Mouse (Mus musculus): Measurements from ENCODE around the gene Sgk1. TPM values are rescaled to one million over a fixed set of nuclear protein-coding genes. Genes with fewer than 3 reads are reported as not detected.
A peak's percentile ranks its signal among the peaks of the same experiment; 100 is the strongest.
"Not testable (repeated sequence)": the region's sequence is repeated elsewhere in the genome, so short reads cannot be mapped to it uniquely, and the experiment has no call there.

Sgk1 gene
- polyA plus RNA-seq, 1 experiment from 2014 or later: 11.7 TPM

DNA sequence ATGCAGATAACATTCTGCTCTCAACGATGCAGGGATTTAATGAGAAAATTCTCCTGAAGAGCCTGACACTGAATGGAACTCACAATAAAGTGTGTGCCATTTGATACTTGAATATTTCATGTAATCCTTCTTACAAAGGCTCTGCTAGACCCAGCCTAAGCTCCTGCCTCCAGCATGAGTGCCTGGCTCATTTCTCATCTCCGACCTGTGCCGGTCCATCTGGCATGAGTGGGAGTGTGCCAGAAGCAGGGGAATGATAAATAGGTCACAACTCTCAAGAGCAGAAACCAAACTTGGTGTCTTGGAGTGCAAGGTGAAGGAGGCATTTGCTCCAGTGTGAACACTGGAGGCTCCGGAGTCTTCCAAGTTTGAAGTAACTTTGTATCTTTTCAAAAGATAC lies 13.4 kb upstream of the Sgk1 start:
- no peaks in the 10 kb centered on the region for H3K27me3 ChIP-seq
- H3K4me1 ChIP-seq (replicated peaks): no peaks in the 10 kb centered on the region
- no peak overlapping the region for H3K27ac ChIP-seq (replicated peaks)
- no peaks in the 10 kb centered on the region for H3K9me3 ChIP-seq (replicated peaks)
- no peak overlapping the region for H3K4me3 ChIP-seq (replicated peaks)
- WGBS (ENCODE audit: insufficient replicate concordance): 70% methylated on average over 4 of the region's 4 CpGs
- no peaks in the 10 kb centered on the region for H3K36me3 ChIP-seq (replicated peaks)
- no peak overlapping the region for H3K9ac ChIP-seq
- ATAC-seq (ENCODE audit: insufficient read depth): no peak
- no peak overlapping the region for H3K4me2 ChIP-seq

DNA sequence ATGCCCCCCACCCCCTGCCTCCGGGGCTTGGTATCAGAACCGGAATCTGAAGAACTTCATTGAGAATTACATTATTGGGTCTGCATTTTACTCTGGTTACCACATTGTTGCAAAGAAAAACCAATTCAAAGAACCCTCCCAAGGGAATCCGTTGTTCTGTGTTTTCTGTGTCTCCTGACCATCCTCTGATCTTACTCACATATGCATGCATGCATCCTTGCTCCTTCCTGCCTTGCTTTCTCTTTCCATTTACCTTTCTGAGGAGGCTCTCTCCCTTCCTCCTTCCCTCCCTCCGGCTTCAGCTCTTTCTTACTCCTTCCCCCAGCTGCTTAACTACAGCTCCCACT lies 174 bp upstream of the Sgk1 start:
- WGBS (ENCODE audit: insufficient replicate concordance): 22% methylated on average over 4 of the region's 4 CpGs
- no peaks in the 10 kb centered on the region for H3K9me3 ChIP-seq (replicated peaks)
- H3K9ac ChIP-seq: no peak overlapping the region
- H3K36me3 ChIP-seq (replicated peaks): no peaks in the 10 kb centered on the region
- ATAC-seq (ENCODE audit: insufficient read depth): no peak
- peak overlapping the region; percentile 27; the same call in 1 of the 2 replicates for H3K4me3 ChIP-seq (replicated peaks)
- no peak overlapping the region for H3K27ac ChIP-seq (replicated peaks)
- H3K4me1 ChIP-seq (replicated peaks): no peaks in the 10 kb centered on the region; the same call in 1 of the 2 replicates
- H3K27me3 ChIP-seq: peaks cover 37% of the 10 kb centered on the region
- H3K4me2 ChIP-seq: peak overlapping the region; percentile 50

DNA sequence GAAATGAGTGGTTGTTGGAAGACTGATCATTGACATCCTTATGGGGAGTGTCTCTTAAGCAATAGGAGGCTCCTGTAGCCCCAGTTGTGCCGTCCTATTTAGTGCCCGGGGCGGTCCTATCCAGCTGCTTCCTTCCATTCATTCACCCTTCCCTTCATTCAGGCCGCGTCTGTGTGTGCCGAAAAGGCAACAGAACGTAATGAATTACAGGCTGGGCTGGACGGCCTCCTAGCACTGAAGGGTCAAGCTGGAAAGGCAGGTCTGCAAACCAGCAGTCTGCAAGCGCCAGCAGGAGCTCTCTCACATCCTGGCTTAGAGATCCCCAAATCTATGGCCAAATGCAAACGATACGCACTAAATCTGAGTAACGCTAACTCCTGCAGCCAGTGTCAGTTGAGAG lies 1.6 kb downstream of the Sgk1 start:
- Histone ChIP-seq H3K9me3 (replicated peaks) (no peaks in the 10 kb centered on the region), H3K4me1 (replicated peaks) (no peaks in the 10 kb centered on the region; the same call in 1 of the 2 replicates), H3K4me2 (no peak overlapping the region), H3K36me3 (replicated peaks) (no peaks in the 10 kb centered on the region), H3K4me3 (replicated peaks) (no peak overlapping the region), H3K27me3 (peaks cover 37% of the 10 kb centered on the region), H3K9ac (no peak overlapping the region), H3K27ac (replicated peaks) (no peak overlapping the region)
- 11% methylated on average over 12 of the region's 12 CpGs for WGBS (ENCODE audit: insufficient replicate concordance)
- ATAC-seq (ENCODE audit: insufficient read depth): no peak

DNA sequence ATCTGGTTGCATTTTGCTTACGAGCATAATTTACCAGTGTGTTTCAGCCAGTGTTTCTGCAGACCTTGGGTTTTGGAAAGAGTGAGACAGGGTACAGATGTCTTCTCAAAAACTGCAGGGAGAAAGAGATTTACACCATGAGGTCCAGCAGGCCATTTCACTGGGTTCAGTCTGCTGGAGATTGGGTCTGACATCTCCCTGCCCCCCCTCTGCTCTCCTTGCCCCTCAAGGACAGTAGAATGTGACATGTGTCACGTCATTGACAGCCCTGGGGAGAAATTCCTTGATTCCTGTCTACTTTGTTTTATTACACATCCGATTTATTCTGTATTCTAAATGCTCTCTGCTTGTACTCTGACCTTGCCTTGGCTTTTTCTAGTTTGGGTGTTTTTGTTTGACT lies 2.5 kb downstream of the Sgk1 start:
- no peaks in the 10 kb centered on the region for H3K9me3 ChIP-seq (replicated peaks)
- H3K4me3 ChIP-seq (replicated peaks): no peak overlapping the region
- WGBS (ENCODE audit: insufficient replicate concordance): 55% methylated on average over 3 of the region's 3 CpGs
- H3K9ac ChIP-seq: no peak overlapping the region
- H3K4me1 ChIP-seq (replicated peaks): no peaks in the 10 kb centered on the region; the same call in 1 of the 2 replicates
- no peak overlapping the region for H3K27ac ChIP-seq (replicated peaks)
- H3K27me3 ChIP-seq: peaks cover 37% of the 10 kb centered on the region
- H3K36me3 ChIP-seq (replicated peaks): no peaks in the 10 kb centered on the region
- no peak overlapping the region for H3K4me2 ChIP-seq
- no peak for ATAC-seq (ENCODE audit: insufficient read depth)

DNA sequence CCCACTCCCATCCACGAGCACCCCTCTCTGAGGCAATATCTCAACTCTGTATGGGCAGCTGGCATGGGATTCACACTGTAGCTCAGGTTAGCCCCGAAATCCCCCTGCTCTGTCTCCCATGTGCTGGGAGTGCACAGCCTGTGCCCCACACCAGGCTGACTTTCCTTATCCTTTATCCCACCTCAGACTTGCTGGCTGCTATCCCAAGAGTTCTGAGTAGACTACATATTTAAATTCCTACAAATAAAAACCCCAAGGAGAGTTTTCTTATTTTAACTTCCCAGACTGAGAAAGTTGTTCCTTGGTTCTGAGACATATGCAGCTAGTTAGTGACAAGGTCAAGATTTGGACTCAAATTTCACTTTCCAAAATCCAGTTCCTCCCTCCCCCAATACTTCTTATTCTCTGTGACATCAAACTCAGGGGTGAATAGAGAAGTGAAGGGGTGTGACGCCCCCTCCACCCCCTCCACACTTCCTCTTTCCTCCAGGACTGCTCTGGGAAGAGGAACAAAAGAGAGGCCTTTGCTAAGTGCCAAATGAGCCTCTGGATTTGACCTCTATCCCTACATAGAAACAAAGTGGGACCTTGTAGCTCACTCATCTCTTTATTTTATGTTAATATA lies 7.3 kb downstream of the Sgk1 start:
- Histone ChIP-seq H3K4me3 (replicated peaks) (no peak overlapping the region), H3K9me3 (replicated peaks) (no peaks in the 10 kb centered on the region), H3K27ac (replicated peaks) (no peak overlapping the region), H3K9ac (no peak overlapping the region), H3K4me1 (replicated peaks) (no peaks in the 10 kb centered on the region), H3K36me3 (replicated peaks) (no peaks in the 10 kb centered on the region), H3K27me3 (0 out of 2 replicates have a peak, but pooled peaks cover under 1% of the 10 kb centered on the region), H3K4me2 (no peak overlapping the region)
- no peak for ATAC-seq (ENCODE audit: insufficient read depth)
- WGBS (ENCODE audit: insufficient replicate concordance): 37% methylated on average over 3 of the region's 3 CpGs

DNA sequence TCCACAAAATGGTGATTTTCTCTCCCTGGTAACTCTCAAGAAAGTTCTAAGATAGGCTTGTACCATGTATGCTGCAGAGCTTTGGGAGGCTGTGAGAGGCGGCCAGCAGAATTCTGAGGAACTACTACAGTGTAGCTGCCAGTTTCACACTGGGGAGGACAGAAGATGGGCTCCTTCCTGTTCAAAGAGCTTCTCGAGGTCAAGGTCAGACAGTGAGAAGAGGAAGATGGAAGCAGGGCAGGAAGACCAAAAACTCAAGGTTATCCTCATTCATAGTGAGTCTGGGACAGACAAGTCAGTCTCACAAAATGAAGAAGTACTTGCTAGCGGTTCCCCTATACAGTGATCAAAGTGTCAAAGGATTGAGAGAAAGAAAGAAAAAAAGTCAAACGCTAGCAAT lies 8.3 kb downstream of the Sgk1 start:
- Histone ChIP-seq H3K4me1 (replicated peaks) (no peaks in the 10 kb centered on the region), H3K9ac (no peak overlapping the region), H3K27me3 (no peaks in the 10 kb centered on the region), H3K27ac (replicated peaks) (no peak overlapping the region), H3K9me3 (replicated peaks) (no peaks in the 10 kb centered on the region), H3K4me2 (no peak overlapping the region), H3K4me3 (replicated peaks) (no peak overlapping the region), H3K36me3 (replicated peaks) (no peaks in the 10 kb centered on the region)
- ATAC-seq (ENCODE audit: insufficient read depth): no peak
- 44% methylated on average over 4 of the region's 4 CpGs for WGBS (ENCODE audit: insufficient replicate concordance)

DNA sequence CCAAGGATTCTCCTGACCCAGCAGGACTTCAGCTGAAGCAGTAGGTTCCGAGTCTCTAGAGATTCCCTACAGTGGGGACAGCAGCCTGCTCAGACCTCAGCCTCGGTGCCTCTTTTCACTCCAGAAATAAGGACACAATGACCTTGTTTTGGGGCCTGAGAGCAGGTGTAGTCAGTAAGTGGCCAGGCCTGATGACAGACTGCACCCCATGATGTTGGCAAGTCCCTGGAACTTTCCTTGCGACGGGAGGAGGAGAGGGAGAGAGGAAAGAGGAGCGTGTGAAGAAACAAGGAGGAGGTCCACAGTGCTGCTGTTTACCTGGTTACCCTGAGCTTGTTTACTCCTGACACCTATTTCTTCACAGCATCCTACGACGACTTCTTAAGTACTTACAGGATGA lies 9.5 kb downstream of the Sgk1 start:
- WGBS (ENCODE audit: insufficient replicate concordance): 52% methylated on average over 7 of the region's 7 CpGs
- Histone ChIP-seq H3K4me3 (replicated peaks) (no peak overlapping the region), H3K4me2 (no peak overlapping the region), H3K36me3 (replicated peaks) (no peaks in the 10 kb centered on the region), H3K9me3 (replicated peaks) (no peaks in the 10 kb centered on the region), H3K9ac (no peak overlapping the region), H3K27ac (replicated peaks) (no peak overlapping the region), H3K4me1 (replicated peaks) (no peaks in the 10 kb centered on the region), H3K27me3 (no peaks in the 10 kb centered on the region)
- no peak for ATAC-seq (ENCODE audit: insufficient read depth)

DNA sequence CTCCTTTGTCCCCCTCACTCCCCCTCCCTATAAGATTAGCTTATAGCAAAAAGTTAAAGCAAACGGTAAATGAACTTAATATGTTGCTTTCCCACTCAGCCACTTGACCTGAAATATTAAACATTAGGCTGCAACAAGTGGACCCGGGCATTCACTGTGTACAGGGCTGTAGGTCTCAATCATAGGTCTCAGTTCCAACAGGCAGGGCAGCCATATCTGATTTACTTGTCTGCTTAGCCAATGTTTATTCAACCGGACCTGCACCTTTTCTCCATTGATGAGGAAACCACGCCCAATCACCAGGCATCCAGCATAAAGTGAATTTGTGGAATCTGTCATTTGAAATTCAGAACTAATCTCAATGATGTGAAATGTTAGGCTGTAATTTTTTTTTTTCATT lies 10.1 kb downstream of the Sgk1 start:
- no peak overlapping the region for H3K9ac ChIP-seq
- no peak for ATAC-seq (ENCODE audit: insufficient read depth)
- H3K27ac ChIP-seq (replicated peaks): no peak overlapping the region
- H3K36me3 ChIP-seq (replicated peaks): no peaks in the 10 kb centered on the region
- H3K4me2 ChIP-seq: no peak overlapping the region
- no peaks in the 10 kb centered on the region for H3K27me3 ChIP-seq
- WGBS (ENCODE audit: insufficient replicate concordance): 61% methylated on average over 4 of the region's 4 CpGs
- H3K4me3 ChIP-seq (replicated peaks): no peak overlapping the region
- H3K9me3 ChIP-seq (replicated peaks): no peaks in the 10 kb centered on the region
- no peaks in the 10 kb centered on the region for H3K4me1 ChIP-seq (replicated peaks)

DNA sequence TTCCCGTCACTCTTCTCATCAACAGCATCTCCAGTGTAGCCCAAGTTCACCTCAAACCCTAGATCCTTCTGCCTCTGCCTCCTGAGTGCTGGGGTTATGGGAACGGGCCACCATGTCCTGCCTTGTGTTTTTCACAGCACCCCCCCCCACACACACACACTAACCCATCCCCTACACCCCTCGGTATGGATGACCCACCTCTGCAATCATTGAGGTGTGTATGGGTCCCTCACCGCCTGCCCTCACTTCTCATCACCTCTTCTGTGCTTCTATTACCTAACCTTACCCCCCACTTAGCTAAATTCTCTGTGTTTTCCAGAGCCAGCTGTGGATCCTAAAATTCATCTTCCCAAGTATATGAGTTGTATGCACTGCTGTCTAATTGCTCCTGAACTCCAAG lies 16.4 kb downstream of the Sgk1 start:
- no peak for ATAC-seq (ENCODE audit: insufficient read depth)
- Histone ChIP-seq H3K9me3 (replicated peaks) (no peaks in the 10 kb centered on the region), H3K27ac (replicated peaks) (no peak overlapping the region), H3K27me3 (no peaks in the 10 kb centered on the region), H3K4me2 (no peak overlapping the region), H3K4me1 (replicated peaks) (no peaks in the 10 kb centered on the region), H3K4me3 (replicated peaks) (no peak overlapping the region), H3K9ac (no peak overlapping the region), H3K36me3 (replicated peaks) (no peaks in the 10 kb centered on the region)
- WGBS (ENCODE audit: insufficient replicate concordance): 74% methylated on average over 4 of the region's 4 CpGs

DNA sequence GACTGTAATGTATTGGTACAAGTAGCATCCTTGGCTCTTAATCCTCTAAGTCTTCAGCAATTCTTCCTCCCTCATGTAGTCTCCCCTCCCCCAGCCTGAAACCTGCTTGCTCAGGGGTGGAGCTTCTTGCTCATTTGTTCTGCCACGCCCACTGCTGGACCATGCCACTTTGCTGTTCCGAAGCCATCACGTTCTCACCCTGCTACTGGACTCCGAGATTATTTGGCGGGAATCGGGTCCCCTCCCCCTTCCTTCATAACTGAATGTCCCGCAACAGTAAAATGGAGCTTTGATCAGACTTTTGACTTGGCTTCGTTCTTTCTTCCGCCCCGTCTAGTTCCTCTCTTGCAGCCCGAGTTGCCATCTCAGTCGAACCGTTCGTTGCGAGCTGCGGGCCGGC lies 16.9 kb downstream of the Sgk1 start:
- not testable (repeated sequence) for H3K9ac ChIP-seq; H3K27me3 ChIP-seq; H3K4me2 ChIP-seq; H3K36me3 ChIP-seq (replicated peaks); H3K9me3 ChIP-seq (replicated peaks); H3K4me3 ChIP-seq (replicated peaks); H3K27ac ChIP-seq (replicated peaks); H3K4me1 ChIP-seq (replicated peaks); ATAC-seq (ENCODE audit: insufficient read depth)
- 76% methylated on average over 17 of the region's 17 CpGs for WGBS (ENCODE audit: insufficient replicate concordance)

DNA sequence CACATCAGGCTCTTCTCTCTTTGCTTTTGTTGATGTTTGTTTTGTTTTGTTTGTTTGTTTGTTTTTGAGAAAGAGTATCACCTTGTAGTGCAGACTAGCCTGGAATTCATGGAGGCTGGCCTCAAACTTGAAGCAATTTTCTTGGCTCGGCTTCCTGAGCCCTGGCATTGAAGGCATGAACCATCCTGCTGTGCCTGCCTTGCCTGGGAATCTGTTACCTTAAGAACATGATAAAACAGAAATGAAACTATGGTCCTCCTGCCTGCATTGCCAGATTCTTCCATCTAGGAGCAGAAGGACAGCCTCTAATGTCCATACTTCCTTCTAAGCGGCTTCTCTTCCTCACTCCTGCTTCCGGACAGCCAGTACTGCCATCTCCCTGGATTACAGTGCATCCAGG lies 17.4 kb downstream of the Sgk1 start:
- H3K4me3 ChIP-seq (replicated peaks): no peak overlapping the region
- no peaks in the 10 kb centered on the region for H3K36me3 ChIP-seq (replicated peaks)
- no peaks in the 10 kb centered on the region for H3K4me1 ChIP-seq (replicated peaks)
- no peak overlapping the region for H3K27ac ChIP-seq (replicated peaks)
- no peaks in the 10 kb centered on the region for H3K9me3 ChIP-seq (replicated peaks)
- H3K4me2 ChIP-seq: no peak overlapping the region
- H3K27me3 ChIP-seq: no peaks in the 10 kb centered on the region
- WGBS (ENCODE audit: insufficient replicate concordance): 55% methylated on average over 3 of the region's 3 CpGs
- H3K9ac ChIP-seq: no peak overlapping the region
- no peak for ATAC-seq (ENCODE audit: insufficient read depth)
